Mouse (Mus musculus) heart, postnatal 14 days (tissue): ENCODE results near the gene Capn2. TPM values are rescaled to one million over a fixed set of nuclear protein-coding genes. Genes with fewer than 3 reads are reported as not detected.

Experiments
- DNase-seq, 2 experiments: peaks; one replicate each; pipeline ENCODE4 v3.0.0; 2021 to 2022
- intact Hi-C: fragments of 180-260 bp; cut with DNase I; formaldehyde crosslinking; loops from one replicate; pipeline ENCODE4 v1.15.1; 2025
- total RNA-seq, 2 experiments: library from RNA; stranded (reverse); gene quantifications; 2 replicates each; pipeline ENCODE4 v1.2.3; 2021

Gene Capn2
- total RNA-seq, 2 experiments from 2014 or later, result 69.8 to 72.5 TPM

DNA sequence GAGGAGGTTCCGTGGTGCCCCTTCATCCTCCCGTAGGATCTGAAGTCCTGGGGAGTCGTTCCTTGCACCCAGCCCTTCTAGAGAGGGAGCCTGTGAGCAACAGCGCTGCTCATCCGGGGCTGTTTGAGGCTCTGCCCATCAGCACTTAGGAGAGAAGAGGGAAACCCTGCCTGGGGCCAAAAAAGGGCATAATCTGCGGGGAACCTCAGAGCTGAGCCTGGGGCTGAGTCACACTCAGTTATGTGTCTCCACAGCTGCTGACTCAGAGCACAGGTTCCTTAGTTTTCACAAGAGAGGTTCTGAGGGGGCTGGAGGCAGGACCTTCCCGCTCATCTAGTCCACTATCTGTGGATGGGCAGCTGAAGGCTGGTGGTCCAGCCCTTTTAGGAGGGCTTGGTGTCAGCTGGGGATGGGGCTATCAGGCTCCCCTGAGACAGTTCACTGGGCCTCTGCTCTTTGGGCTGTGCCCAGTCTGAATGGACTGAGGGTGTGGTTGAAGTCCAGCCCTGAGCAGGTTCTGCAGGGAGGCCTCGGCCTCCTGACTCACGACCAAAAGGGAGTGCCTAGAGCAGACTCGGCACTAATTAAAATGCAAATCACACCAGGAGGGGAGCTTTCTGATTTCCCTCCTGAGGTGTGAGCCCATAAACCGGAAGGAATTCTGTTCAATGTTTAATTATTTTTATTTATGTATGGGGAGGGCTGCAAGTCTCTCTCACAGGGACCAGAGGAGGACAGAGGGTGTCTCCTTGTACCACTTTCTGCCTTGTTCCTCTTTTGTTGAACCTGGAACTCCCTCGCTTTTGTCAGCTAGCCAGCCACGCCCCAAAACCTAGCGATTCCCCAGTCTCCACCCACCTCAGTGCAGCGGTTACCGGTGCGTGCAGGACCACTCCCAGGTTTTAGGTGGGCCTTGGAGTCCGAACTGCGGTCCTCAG lies 10.8 kb upstream of the Capn2 start:
- intact Hi-C loops, result no loop called here
- no peak for DNase-seq

DNA sequence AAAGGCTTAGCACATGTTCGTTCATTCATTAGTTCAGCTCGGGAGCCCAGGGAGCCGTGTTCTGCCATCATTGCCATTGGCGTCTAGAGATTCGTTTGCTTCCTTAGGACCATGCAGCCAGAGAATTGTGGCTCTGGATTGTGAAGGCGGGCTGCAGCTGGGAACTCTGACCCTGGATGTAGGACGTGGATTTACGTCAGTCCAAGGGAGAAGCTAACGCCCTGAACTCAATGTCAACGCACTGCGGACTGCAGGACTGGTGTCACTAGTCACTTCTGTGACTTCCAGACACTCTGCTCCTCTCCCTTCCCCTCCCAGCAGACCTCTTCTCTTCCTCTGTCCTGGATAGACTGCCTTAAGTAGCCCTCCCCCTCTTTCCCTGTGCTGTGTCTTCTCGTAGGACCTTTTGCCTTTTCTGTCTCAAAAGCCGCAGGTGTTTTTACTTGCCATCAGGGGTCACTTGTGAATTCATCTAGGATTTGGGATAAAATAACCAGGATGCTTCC lies 9.9 kb upstream of the Capn2 start:
- intact Hi-C loops, result no loop called here

DNA sequence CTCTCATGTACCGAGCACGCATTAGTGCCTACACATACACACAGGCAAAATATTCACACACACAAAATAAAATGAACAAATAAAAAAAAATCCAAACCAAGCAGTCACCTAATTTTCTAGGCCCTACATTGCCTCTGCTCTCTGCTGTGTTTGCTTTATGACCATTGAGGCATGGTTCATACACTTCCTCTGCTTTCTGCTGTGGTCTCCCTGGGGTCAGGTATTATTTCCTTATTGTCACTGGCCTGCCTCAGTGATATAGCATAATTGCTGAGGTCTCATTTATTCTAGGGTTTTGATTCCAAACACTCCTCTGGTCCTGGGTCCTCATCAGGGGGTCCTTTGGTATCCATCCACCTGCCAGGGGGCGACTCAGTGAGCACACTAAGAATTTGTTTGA lies 8.2 kb upstream of the Capn2 start:
- intact Hi-C loops, result no loop called here
- no peak for DNase-seq

More for the DNA sequence above, 9.9 kb upstream of the Capn2 start:
- no peak for DNase-seq

- intact Hi-C loops, result no loop called here
- no peak for DNase-seq
These were observed 6.3 kb upstream of the Capn2 start for GRCm38 (mm10) chr1:182523692-182524091.

- DNase-seq, result no peak
- intact Hi-C loops, result no loop called here
These were observed 5.6 kb upstream of the Capn2 start for GRCm38 (mm10) chr1:182522961-182523360.

DNA sequence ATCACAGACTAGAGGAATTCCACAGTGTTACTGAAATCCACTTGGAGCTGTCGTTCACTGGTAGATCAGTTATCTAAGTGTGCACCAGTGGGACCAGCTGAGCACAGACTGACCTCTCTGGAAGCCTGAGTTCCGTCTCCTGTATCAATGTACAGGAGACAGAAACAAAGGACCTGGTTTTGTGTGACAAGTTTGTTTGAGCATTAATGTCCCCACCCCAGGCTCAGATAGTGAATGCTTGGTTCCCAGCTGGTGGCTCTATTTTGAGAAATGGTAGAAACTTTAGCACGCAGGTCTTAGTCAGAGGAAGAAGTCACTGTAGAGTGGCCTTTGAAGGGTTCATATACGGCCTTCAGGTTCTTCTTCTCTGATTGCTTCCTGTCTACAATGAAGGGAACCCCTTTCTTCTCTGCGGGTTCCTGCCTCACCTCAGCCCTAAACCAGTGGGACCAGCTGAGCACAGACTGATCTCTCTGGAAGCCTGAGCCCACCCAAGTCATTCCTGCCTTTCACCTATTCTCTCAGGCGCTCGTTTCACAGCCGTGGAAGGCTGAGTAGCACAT lies 3.6 kb upstream of the Capn2 start:
- DNase-seq, result no peak
- intact Hi-C loops, result no loop called here

DNA sequence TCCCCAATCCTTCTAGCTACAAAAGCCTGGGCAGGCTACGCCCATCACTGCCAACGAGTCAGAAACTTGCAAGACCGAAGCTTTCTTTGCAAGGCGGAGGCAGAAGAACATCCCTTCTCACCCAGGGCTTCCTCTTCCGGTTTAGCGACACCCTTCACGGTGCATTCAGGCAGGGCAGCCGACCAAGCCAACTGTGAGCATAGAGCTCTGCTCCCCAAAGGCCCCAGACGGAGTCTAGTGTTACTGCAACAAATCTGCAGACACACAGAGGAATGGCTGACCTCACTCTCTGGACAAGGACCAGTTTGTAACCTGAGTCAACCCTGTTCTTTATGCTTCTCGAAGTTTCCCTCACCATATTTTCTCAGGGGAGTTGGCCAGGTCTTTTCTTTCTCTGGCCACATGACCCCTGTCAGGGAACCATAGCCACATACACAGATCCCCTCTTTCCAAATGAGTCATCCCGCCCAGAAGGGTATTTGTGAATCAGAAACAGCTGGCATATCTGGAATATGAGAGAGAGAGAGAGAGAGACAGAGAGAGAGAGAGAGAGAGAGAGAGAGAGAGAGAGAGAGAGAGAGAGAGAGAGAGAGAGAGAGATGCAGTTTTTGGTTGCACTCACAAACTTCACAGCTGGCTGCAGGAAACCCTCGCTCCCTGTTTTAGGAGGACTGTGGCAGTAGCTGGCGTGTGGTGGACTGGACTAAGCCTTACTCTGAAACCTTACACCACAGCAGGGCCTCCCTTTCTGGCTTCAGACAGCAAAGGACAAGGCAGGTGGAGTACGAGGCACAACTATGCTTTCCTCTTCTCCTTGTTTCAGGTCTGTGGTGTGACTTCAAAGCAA lies 2.9 kb upstream of the Capn2 start:
- intact Hi-C loops, result no loop called here
- peak; percentile 67 to 78 for DNase-seq

GRCm38 (mm10) chr1:182519341-182519740 lies 1.9 kb upstream of the Capn2 start:
- DNase-seq, result peak in 1 of 2 experiments; percentile 31
- intact Hi-C loops, result no loop called here

DNA sequence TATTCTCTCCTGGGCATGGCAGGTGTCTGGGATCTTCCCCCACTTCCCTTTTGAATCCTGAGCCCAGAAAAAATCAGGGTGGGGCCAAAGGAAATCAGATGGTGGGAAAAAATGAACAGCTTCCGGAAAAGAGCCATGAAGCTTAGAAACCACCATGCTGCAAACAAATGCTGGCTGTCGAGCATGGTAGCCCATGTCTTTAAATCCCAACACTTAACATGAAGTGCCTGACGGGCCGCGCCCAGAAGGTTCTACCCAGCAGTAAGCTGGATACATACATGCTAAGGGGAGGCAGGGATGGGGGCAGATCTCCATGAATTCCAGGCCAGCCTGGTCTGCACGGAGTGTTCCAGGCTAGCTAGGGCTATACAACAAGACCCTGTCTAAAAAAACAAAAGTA lies 1.4 kb upstream of the Capn2 start:
- intact Hi-C loops, result no loop called here
- DNase-seq, result no peak

DNA sequence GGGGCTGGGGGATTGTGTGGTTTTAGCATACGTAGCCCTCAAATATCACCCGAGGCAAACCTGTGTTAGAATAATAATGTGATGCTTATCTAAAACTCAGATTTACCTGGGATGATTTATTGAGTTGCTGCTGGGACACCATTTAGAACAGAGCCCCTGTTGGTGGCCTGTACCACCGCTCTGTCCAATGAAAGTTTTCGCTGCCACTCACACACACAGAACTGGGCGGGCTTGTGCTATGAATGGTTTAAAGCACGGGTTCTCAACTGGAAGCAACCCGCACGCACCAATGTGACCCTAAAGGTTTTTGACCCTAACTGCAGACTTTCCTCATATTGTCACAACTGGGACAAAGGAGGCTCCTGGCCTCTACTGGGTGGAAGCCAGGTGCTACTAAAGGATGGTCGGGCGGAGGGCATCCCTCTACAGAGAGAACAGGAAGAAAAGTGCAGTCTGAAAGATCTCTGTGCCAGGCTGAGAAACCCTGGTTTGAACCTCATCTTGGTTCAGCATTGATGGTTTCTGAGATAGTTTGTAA lies 804 bp upstream of the Capn2 start:
- intact Hi-C loops, result no loop called here
- no peak for DNase-seq

GRCm38 (mm10) chr1:182517677-182518011 lies 236 bp upstream of the Capn2 start:
- DNase-seq, result no peak
- intact Hi-C loops, result loop anchor here (1.0 to 2.0 kb wide), 2 partner anchors 21 to 28 kb away; no protein-coding TSS in a partner anchor

- intact Hi-C loops, result no loop called here
- DNase-seq, result no peak
These were observed 2.4 kb downstream of the Capn2 start for GRCm38 (mm10) chr1:182514803-182515590.

DNA sequence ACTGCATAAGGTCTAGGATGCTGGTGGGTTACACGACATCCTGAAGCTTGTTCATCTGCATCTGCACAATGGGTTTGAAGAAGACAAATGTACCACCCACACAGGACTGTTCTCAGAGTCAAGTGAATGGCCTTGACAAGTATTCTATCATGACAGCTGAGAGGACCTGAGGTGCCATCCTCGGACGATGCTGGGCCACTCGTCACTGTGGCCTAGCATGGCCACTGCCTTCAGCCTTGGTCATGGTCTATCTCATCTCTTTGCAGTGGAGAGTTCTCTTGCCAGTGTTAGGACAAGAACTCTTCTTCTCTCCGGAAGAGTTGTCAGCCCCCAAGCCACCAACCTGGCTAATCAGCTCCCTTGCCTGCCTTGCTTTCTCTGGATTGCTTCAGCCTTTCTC lies 3.7 kb downstream of the Capn2 start:
- DNase-seq, result no peak
- intact Hi-C loops, result no loop called here

GRCm38 (mm10) chr1:182512901-182513410 lies 4.5 kb downstream of the Capn2 start:
- intact Hi-C loops, result no loop called here
- no peak for DNase-seq

GRCm38 (mm10) chr1:182511778-182512177 lies 5.6 kb downstream of the Capn2 start:
- intact Hi-C loops, result no loop called here
- DNase-seq, result no peak

DNA sequence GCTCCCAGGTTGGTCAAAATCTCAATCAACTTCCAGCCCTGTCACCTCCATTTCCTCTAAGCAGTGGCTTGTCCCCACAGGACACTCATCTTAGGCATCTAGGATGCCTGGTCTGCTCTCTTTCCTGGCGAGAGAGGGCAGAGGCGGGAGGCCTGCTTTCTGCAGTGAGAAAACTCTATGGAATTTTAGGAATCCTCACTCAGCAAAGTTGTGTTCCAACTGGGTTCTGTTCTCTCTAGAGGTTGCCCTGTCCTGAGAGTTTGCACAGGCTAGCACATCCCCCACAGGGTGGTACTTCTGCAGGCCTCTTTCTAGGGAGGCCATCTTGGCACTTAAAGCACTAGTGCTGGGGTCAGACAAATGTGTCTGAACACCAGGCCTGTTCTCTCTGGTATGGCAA lies 6.3 kb downstream of the Capn2 start:
- no peak for DNase-seq
- intact Hi-C loops, result no loop called here

- intact Hi-C loops, result no loop called here
- DNase-seq, result no peak
These were observed 8.2 kb downstream of the Capn2 start for GRCm38 (mm10) chr1:182509110-182509797.

GRCm38 (mm10) chr1:182506229-182506986 lies 11.0 kb downstream of the Capn2 start:
- DNase-seq, result peak; percentile 74 to 75
- intact Hi-C loops, result no loop called here
